Mouse (Mus musculus) CH12.LX (cell line): ENCODE data around the gene Ssr3.

Experiments used
- CHD2 ChIP-seq: IDR thresholded peaks from 2 replicates; pipeline ENCODE4 v1.6.1; 2011; ENCODE audit warnings: low read length, improper control_type of control experiment
- CTCF ChIP-seq, 2 experiments: IDR thresholded peaks in 1 of 2; conservative IDR thresholded peaks in 1 of 2; 2 replicates each; pipeline ENCODE4 v1.5.1; 2011 to 2012; ENCODE audit warnings: low read depth in 2 of 2, low read length in 2 of 2, improper control_type of control experiment in 1 of 2, inconsistent platforms in 1 of 2, mild to moderate bottlenecking in 1 of 2, moderate library complexity in 1 of 2
- MAFK ChIP-seq: IDR thresholded peaks from 2 replicates; pipeline ENCODE4 v1.6.1; 2011; ENCODE audit warnings: low read length, improper control_type of control experiment; ENCODE audit not compliant: insufficient replicate concordance
- MXI1 ChIP-seq: IDR thresholded peaks from 2 replicates; pipeline ENCODE4 v1.6.1; 2011; ENCODE audit warnings: mild to moderate bottlenecking, low read depth, low read length, improper control_type of control experiment
- POLR2A ChIP-seq: IDR thresholded peaks from 2 replicates; pipeline ENCODE4 v1.6.1; 2011; ENCODE audit warnings: low read depth, mild to moderate bottlenecking, improper control_type of control experiment, low read length
- ZMIZ1 ChIP-seq: IDR thresholded peaks from 2 replicates; pipeline ENCODE4 v1.6.1; 2012; ENCODE audit warnings: low read depth, mild to moderate bottlenecking, inconsistent platforms, low read length, improper control_type of control experiment
- ZNF384 ChIP-seq: IDR thresholded peaks from 2 replicates; pipeline ENCODE4 v1.6.1; 2012; ENCODE audit warnings: low read depth, low read length, improper control_type of control experiment, inconsistent platforms

- 0 out of 2 replicates have a peak, but pooled peaks have one; percentile 30 for TF ChIP-seq MXI1
- peak; percentile 84 for TF ChIP-seq ZMIZ1
- TF ChIP-seq POLR2A, result peak; percentile 88
- TF ChIP-seq CTCF (conservative IDR thresholded peaks at IDR 0.05 in 1 of 2, IDR thresholded peaks at IDR 0.05 in 1 of 2; ENCODE audit: low read depth in 2 of 2, low read length in 2 of 2), result no peak
- TF ChIP-seq MAFK, result no peak
- peak; percentile 87 for TF ChIP-seq CHD2
- no peak for TF ChIP-seq ZNF384
These were observed at the start of gene Ssr3 for GRCm38 (mm10) chr3:65392421-65392817.
